Mouse (Mus musculus) layer of hippocampus, adult 11-12 months (tissue): ENCODE results near the gene Egln1.

ENCODE experiments used
- DNase-seq: peaks from one replicate; pipeline ENCODE4 v3.0.0; 2022; ENCODE audit warnings: low spot score

The Egln1 gene

DNA sequence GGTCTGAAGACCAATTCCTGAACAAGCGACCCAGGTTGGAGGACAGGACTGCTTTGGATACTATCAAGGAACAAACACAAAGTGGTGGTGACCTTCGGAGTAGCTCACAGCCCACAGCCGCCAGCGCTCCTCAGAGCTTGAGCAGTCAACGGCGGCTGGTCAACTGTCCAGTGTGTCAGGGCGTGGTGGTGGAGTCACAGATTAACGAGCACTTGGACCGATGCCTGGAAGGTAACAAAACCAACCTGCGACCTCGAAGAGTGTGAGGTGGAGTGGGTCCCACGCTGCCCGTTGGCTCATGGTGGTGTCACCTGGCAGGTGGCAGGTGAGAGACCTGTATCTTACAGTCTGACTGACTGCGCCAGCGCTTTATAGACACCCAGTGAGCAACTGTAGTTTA is 45.9 kb downstream of the Egln1 start:
- DNase-seq = no peak

DNA sequence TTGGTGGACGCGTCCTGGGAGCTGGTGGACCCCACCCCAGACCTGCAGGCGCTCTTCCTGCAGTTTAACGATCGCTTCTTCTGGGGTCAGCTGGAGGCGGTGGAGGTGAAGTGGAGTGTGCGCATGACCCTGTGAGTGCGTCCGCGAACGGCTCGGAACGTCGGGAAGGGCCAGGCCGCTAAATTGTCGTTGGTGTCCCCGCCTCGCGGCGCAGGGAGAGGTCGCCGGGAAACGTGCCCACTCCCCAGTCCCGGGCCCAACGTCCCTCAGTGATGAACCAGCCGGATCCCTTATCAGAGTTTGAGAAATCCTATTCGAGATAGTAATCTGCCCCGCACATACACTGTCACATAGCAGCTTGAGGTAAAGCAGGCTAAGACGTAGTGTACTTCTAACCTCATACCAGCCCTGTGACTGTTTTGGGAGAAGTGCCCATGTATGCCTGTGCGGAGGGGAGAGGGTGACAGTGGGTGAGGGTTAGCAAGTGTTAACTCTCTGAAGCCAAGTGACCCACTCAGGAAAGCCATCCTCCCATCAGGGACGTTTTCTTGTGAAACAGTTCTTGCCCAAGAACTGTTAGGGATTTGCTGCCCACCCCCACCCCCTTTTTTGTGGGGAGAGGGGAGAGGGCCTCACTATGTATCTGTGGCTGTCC is 50.7 kb downstream of the Egln1 start:
- no peak for DNase-seq

DNA sequence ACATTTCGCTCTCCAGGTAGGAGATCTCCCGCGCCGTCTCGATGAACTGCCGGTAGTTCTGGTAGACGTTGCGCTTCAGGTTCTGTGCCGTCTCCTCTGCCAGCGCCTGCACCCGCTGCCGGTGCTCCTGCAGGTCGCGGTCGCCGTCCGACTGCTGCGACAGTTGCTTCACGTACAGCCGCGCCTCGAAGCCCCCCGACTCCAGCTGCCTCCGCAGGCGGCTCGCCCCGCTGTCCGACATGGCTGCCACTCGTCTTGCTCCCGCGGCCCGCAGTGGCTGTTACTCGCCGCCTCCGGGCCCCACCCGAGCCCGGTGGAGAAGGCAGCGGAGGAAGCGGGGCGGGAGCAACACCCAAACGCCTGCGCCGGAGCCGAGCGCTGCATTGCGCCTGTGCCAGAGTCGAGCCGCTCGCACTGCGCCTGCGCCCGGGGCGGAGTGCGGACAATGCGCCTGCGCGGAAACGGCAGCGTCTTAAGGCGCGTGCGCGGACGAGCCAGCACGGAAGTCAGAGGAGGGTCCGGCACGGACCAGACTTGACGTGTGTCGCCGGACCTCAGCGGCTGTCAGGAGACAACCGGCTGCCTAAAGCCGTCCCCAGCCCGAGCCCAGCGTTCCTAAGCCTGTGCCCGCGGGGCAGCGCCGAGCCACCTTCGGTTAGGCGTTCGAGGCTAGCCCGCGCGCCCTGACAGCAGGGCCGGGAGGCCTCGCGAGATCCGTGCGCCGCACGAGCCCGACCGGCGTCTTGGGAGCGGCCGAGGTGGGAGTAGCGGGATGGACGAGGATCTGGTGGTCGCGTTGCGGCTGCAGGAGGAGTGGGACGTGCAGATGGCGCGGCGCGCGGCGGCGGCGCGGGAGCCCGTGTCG is 51.5 kb downstream of the Egln1 start, which contains the start of the genes Exoc8 and Sprtn:
Exoc8 (minus strand) TSS at position 320 of the 865 bp plus-strand sequence.
Sprtn (plus strand) TSS at position 501 of the 865 bp plus-strand sequence.
- peak; percentile 96 for DNase-seq

DNA sequence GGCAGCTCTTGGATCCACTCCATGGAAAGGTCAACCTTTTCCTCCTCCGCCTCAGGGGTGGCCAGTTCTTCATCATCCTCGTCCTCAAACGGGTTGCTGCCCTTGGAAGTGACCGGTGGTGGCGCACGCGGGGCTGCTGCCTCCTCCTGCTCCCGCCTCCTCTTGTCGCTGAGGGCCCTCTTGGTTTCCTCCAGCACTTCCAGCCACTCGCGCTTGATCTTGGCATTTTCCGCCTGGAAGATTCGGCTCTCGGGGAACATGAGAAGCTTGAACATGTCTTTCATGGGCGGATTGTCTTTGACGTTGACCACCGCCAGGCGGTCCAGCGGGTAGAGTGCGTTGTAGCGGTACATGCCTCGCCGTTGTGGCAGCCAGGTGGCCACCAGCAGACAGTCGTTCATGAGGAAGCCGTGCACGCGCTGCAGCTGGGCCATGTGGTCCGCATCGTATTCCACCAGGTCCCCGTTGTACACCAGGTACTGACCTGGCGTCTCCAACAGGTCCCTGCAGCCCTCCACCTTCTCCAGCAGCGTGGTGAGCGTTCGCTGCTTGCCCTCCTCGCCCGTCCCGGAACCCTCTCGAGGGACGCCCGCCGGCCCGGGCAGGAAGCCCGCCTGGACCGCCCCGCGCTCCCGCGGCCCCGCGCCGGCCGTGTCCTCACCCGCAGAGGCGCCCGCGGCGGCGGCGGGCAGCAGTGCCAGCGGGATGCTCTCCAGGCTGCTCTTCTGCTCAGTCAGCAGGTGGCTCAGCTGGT is 52.3 kb downstream of the Egln1 start:
- peak; percentile 74 for DNase-seq

GRCm38 (mm10) chr8:124896010-124896631 is 53.0 kb downstream of the Egln1 start:
- DNase-seq = no peak

DNA sequence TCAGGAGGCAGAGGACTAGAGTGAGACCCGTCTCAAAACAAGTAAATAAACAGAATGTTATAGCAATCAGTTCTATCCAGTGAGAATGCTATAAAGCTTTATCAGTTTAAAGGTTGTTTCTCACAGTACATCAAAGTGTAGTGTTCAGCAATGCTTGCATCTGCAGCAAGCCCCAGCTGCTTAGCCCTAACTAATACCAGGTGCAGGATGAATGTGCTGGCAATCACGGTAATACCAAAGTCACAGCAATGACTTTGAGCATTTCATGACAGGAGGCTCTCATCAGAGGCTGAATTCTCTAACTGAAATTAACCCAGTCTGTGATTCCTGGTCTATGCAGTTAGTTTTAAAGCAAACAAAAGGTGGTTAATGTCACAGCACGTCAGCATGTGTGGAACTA is 56.5 kb downstream of the Egln1 start:
- DNase-seq = no peak

- no peak for DNase-seq
Measured at GRCm38 (mm10) chr8:124888385-124888784, 60.7 kb downstream of the Egln1 start.

- no peak for DNase-seq
Measured at GRCm38 (mm10) chr8:124878946-124879526, 70.1 kb downstream of the Egln1 start.

- DNase-seq = no peak
Measured at GRCm38 (mm10) chr8:124878141-124878540, 71.0 kb downstream of the Egln1 start.

GRCm38 (mm10) chr8:124872690-124873089 is 76.4 kb downstream of the Egln1 start:
- no peak for DNase-seq

- DNase-seq = no peak
Measured at GRCm38 (mm10) chr8:124872081-124872480, 77.0 kb downstream of the Egln1 start.

GRCm38 (mm10) chr8:124871474-124871873 is 77.7 kb downstream of the Egln1 start:
- DNase-seq = no peak

DNA sequence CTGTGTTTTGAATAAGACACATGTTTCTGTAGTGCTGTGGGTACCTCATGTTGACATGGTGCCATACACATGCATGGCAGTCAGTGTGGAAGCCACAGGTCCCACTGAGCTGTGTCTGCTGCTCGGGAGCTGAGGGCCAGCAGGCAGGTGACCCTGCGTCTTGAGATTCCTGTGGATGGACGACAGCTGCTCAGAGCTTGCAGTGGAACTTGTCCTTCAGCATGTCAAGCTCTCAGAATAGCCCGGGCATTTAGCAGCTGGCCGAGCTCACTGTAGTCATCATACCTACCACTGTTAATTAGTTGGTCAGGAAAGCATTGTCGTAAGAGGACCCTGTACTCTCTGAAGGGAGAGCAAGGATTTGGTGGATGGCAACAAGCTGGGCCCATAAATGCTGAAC is 79.4 kb downstream of the Egln1 start:
- no peak for DNase-seq

DNA sequence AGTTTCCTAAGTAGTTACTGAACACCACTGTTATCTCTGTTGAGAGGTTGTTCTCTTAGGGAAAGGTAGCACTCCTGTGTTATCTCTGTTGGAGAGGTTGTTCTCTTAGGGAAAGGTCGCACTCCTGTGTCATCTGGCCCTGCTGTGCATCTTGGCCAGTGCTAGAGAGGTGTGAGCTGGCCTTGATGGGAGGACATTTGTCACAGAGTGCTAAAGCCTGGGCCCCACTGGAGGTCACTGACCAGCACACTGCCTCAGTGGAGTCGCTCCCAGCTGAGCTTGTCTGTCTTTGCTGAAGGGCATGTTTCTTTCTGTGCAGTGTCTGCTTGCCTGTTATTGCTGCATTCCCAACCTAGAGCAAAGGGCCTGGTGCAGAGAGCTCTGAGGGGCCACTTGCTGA is 82.0 kb downstream of the Egln1 start:
- no peak for DNase-seq

DNA sequence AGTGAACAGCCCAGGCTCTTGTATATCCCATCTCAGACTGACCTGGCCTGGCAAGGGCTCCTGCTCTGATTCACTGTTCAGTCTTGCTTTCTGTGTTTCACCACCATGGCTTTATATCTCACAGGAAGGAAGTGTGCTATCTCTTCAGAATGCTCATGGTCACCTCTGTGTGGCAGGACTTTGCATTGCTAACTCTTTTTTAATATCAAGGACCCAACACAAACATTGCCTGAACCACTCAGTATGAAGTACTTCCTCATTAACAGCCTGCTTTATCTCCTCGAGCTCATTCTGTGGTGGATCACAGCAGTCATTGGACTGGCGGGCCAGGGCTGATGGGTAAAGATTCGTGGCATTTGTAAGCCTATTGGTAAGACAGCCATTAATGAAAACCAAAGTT is 82.5 kb downstream of the Egln1 start:
- no peak for DNase-seq

- DNase-seq = no peak
Measured at GRCm38 (mm10) chr8:124863729-124864128, 85.4 kb downstream of the Egln1 start.

GRCm38 (mm10) chr8:124863163-124863677 is 85.9 kb downstream of the Egln1 start:
- no peak for DNase-seq

DNA sequence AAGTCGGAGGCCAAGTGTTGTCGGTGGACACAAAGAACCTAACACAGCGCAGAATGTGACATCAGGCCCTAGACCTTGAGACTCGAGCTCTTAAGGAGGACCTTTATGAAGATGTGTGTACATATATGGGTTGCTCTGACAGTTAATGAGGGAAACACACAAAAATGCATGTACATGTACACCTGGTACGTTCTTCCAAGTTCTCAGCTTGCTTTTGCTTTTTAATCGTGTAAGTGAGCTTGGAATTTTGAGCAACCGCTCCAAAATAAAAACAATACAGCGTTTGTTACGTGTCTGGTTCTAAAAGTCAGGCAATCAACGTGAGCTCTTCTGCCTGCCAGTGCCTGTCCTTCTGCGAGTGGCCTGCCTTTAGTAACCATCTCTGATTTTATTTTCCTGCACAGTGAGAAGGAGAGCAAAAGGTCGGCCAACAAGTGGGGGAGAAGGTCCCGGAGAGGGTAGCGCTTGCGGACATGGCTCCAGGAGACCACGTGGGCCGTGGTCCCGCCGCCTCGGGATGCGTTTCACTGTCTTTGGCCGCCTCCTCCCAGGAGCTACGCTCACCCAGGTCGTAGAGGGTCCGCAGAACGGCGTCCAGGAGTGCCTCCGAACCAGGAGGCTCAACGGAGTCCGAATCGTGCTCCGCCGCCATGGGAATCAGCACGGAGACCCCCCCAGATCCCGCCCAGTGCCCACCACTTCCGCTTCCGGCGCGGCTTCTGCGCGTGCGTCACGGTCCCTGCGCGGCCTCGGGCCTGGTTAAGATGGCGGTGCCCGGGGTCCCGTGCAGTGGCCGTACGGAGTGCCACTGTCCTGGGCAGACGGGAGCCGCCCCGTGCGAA is 86.6 kb downstream of the Egln1 start, which contains the start of the genes Gnpat and 2810004N23Rik:
Gnpat (plus strand) TSS at position 713 of the 842 bp plus-strand sequence.
2810004N23Rik (minus strand) TSS at position 800 of the 842 bp plus-strand sequence.
- peak; percentile 90 for DNase-seq

- DNase-seq = no peak
Measured at GRCm38 (mm10) chr8:124860188-124860587, 88.9 kb downstream of the Egln1 start.

DNA sequence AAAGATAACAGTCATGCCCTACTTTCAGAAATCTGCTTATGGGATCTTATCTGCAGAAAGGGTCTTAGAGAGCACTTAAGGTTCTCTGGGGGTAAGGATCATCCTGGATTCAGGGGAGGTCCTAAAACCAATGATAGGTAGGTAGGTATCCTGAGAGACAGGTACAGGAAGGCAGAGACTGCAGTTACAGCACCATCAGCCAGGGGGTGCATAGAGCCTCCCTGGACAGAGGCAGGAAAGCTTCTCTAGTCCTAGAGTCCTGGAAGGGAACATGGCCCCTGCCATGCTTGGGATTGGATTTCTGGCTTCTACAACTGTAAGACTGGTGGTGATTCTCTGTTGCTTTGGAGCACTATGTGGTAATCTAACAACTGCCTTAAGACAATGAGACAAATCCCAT is 89.7 kb downstream of the Egln1 start:
- no peak for DNase-seq
